Mouse (Mus musculus) lung, postnatal 0 days (tissue): Measurements from ENCODE around the gene Lifr.

Experiments used
- CTCF ChIP-seq: IDR thresholded peaks from 2 replicates; pipeline ENCODE4 v1.5.1; 2016; ENCODE audit warnings: antibody characterized with exemption, mild to moderate bottlenecking
- EP300 ChIP-seq: IDR thresholded peaks from 2 replicates; pipeline ENCODE4 v1.6.1; 2016; ENCODE audit warnings: antibody characterized with exemption, mild to moderate bottlenecking, control low read depth

GRCm38 (mm10) chr15:7213683-7214082 is 123.3 kb downstream of the Lifr start:
- no peak for TF ChIP-seq CTCF
- TF ChIP-seq EP300: peak; percentile 86
